Mouse (Mus musculus): ENCODE measurements at regions not wholly inside any gene's neighbourhood (a gene's known extent, or its start where the extent isn't known, plus 50 kb on each side); places are given as distances from the start of the nearest gene placed in this dataset.

DNA sequence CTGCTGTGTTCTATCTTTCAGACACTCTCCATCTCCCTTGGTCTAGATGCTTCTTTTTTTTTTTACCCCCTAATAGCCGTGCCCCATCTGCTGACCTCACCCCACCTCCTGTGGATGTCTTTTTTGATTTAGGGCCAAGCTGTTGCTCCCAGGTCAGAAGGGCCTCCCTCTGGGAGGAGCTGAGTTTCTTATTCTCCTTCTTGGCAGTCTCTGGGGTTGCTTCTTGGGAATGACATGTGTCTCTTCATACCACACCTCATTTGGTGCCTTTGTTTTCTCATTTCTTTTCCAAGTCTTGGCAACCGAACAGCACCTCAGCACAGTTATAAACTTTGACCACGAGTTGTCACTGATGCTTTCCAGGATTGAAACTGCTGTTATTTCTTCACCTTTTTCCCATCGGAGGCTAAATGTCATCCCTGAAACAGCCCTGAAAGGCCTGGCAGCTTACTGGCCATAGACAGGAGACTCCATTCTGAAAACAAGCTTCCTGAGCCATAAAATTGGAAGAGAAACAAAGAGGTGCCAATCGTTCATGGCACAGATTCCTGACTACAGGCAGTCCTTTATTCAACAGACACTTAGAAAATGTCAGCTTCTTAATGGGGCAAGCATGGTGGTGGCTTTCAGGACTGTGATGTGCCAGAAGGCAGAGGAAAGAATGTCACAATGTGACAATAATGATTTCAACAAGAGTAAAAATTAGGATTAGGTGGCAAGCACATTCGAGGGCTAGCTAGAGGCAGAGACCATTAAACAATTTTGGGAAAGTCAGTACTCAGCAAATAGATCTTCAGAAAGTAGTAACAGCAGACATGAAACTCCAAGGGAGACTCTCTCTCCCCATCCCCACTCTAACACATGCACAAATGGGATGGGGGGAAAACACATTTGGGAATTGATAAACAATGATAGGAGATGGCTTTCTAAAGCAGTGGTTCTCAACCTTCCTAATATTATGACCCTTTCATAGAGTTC is 197.1 kb upstream of the Arrdc4 start:
- ATAC-seq (ENCODE audit: low TSS enrichment), result no peak

DNA sequence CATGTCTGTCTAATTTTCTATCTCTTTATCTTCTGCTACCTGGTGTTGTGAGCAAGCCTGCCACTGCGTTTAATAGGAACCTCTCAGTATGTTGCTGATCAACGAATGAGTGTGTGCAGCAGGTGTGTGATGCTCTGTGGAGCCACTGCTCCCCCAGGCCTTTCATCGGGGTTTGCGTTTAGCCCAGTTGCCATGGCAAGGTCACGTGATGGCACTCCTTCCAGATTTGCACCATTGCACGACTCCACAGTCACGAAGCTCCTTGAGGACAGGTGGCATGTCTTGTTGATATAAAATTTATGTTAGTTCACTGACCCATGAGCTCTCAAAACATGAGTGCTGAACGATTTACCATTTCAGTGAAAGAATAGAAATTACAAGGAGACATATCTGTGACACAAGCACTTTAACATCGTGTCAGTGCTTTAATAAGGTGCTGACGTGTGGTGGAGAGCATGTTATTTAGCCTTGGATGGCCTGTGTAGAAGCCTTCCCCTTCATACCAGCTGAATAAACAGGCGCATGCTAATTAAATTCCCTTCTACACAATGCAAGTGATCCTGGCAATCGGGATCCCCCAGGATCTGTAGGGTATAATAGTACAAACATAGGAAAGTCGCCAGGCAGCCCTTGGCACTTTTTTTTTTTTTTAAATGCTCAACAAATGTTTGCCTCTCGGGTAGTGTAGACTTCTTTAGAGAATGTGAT is 181.7 kb upstream of the Arrdc4 start:
- ATAC-seq (ENCODE audit: low TSS enrichment), result no peak

DNA sequence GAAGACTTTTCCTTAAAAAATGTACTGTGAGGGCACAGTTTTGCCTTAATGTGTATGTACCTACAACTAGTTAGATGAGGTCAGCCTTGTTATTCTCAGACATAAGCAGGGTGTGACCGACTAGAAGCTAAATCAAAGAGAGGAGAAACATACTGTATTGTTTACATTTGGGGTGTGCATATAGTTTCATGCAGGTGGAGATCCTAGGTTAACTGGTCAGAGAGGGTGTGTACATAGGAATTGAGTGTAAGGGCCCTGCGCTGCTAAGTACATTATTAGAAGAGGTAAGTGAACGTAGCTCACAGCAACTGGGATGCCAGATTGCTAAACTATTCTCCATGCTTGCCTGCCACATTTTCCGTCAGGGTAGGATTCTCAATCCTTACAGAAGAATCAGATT is 180.6 kb upstream of the Arrdc4 start:
- ATAC-seq (ENCODE audit: low TSS enrichment), result no peak

DNA sequence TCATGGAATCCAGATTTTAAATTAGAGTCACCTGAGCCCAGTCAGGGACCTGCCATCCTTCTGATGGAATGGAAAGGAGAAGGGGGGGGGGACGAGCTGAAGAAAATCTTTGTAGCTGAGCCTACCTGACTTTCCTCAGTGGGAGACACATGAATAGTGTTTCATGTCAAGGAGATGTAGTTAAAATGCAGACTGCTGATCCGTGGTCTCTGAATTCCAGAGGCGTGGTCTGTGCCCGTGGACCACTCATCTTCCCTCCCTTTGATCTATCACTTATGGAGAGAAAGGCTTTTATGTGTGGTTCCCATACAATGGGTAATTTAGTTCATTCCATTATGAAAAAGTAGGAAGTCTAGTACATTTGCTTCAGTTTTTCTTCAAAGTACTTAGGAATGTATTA is 176.6 kb upstream of the Arrdc4 start:
- ATAC-seq (ENCODE audit: low TSS enrichment), result no peak

DNA sequence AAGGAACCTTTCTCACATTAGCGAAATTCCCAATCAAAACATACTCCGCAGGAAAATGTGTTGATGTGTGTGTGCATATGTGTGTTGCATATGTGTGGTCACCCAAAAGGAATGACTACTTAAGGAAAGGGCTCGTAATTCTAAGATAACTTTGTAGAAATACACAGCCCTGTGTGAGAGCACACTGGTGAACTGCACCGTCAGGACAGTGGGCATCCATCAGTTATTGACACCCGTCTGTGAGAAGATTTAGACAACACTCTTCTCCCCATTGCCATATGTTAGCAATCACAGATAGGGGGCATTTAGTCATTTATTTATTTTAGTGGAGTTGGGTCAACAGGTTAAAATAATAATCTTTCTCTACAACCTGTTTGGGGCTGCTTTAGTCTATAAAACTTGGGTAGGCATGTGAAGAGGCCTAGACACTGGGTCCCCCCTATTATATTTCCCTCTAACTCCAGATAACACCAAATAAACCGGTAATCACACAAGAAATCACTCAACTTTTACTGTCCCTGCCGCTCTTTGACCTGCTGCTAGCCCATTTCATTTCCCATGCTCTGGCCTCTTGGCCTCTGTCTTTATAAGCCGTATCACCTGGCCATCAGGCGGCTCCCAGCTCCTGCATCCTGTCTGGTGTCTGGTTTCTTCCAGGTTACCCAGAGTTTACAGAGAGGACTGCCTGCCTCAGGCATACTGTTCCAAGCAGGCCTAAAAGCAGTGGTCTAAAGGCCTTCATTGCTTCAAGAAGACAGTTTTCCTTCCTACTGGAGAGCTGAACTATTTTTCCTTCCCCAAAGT is 169.8 kb upstream of the Arrdc4 start:
- ATAC-seq (ENCODE audit: low TSS enrichment), result no peak

DNA sequence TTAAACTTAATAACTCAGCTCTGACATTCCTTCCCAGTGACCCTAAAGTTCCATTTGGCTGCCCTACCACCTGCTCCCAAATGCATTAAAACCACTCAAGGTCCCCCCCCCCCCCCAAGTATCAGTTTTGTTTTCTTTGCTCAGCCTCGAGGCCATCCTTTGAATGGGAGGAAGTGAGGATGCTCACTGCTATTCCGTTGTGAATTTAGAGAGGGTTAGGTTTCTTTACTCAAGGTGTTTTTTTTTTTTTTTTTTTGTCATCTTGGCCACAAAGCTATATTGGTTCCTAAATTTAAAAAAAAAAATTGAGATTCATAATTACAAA is 168.8 kb upstream of the Arrdc4 start:
- ATAC-seq (ENCODE audit: low TSS enrichment), result no peak

DNA sequence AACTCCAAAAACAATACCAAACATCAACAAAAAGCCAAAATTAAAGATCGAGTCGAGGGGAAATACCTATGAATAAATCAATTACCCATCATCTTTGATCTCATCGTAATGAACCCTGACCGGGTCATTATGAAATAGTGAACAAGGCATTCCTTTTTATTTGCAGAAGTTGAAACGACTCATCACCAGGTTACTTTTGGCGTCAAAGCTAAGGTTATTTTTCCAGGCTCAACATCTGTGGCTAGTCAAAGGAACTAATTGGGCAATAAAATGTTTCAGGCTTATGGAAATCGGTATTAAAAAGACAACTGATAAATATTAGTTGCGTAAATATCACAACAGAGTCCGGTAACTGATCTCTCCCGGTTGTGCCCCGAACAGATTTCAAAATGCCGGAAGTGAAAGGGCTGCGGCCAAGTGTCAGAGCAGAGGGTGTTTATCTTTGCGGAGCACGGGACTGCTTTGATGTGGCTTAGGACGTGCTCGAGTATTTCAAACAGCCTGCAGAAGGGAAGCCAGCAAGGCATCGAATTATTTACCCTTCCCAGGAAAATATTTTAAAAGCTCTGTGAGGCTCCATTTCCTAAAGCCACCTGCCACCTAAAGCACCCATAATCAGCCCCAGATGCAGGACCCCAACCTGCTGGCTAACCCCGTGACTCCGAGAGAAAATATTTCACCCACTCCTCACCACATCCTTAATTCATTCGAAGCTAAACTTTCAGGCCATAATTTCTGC is 168.3 kb upstream of the Arrdc4 start:
- ATAC-seq (ENCODE audit: low TSS enrichment), result no peak

DNA sequence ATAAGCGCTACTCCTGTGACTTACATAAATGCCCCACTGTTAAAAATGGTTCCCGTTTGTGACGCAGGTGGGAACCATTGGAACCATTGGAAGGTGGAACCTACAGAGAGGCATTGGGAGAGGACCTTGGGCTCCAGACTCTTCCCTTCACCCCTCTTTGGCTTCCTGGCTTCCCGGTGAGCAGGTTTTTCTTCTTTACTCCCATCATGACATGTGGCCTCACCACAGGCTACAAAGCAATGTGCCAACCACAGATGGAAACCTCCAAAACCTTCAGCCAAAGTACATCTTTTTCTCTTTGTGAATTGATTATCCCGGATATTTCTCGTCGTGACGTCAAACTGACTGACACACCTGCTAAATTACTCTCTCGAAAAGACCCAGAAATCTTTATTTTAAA is 166.9 kb upstream of the Arrdc4 start:
- ATAC-seq (ENCODE audit: low TSS enrichment), result no peak

DNA sequence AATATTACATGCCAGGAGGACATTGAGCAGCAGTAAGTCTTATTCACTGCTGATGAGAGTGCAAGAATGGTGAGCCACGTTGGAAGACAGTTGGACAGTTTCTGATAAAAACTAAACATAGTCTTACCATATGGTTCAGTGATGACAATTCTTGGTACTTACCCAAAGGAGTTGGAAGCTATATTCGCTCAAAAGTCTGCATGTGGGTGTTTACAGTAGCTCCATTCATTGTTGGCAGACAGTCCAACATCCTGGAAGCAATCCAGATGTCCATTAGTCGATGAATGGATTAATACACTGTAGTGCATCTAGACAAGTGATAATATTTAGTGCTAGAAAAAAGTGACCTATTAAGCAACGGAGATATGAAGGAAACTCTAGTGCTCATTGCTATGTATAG is 165.3 kb upstream of the Arrdc4 start:
- peak; percentile 95 for ATAC-seq (ENCODE audit: low TSS enrichment)

DNA sequence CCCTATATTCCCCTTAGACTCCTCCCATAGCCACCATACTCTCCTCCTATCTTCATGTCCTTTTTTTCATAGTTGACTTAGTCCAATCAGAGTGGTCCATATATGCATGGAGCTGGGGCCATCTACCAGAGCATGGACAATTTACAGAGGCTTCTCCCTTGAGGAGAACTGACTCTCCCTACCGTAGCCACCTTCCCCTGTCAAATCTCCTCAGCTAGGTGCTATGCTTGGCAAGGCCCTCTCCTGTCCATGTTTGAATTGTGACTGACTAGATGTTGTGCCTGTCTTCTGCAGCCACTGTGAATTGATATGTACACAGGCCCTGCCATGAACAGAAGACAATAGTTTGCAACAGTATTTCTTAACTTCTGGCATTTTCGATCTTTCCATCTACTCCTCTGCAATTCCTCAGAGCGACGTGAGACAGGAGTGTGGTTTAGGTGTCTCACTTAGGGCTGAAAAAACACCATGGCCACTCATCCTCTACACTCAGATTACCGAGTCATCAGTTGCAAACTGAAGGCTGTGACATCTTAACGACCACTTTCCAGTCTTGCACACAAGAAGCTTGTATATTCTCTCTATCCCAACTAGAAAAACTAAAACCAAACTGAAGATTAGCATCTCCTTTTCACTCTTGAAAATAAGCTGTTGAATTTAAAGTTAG is 163.1 kb upstream of the Arrdc4 start:
- ATAC-seq (ENCODE audit: low TSS enrichment), result no peak

DNA sequence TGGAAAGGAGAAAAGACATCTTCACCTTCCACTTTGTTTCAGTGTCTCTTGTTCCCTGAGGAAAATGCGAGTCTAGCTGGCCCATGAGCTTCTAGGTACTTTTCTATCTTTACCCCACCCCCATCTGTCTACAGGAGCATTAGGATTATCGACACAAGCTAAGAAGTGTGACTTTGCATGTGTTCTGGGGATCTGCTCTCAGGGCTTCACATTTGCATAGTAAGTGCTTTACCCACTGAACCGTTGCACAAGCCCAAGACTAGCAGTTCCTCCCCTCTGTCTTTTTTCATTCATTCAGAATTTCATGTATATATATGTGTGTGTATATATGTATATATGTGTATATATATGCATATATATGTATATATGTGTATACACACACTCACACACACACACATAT is 162.5 kb upstream of the Arrdc4 start:
- no peak for ATAC-seq (ENCODE audit: low TSS enrichment)

DNA sequence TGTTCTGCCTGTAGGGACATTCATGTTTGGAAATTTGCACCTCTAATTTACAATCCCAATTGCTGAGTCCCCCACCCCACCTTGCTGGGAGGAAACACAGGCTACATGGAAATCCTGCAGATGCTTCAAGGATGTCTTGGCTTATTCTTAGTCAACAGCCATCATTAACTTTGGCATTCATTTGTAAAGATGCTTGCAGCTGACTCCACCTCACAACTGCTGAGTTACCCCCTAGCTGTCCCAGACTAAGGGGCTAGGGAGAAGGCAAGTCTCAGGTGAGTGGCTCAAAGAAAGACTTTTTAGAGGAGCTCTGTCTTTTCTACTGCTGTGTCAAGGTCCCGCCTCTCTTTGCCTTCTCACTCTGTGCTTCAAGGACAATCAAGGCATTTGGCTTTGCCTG is 160.7 kb upstream of the Arrdc4 start:
- ATAC-seq (ENCODE audit: low TSS enrichment), result no peak

DNA sequence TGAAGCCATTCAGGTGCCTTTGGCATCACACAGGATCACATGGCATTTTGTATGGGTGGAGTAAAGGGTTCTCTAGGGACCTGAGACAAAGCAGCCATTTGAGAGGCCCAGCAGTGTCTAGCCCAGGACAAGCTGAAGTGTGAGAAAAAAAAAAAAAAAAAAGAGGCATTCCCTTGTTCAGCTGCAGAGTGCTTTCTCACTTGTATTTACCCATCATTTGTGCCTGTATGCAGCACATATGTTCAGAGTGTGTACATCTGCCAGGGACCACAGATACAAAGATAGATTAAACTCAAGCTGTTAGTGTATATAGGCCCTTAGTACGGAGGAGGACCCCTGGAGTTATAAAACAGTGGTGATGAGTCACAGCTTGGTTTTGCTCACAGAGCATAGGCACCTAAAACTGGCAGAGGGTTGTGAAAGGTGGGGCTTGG is 159.4 kb upstream of the Arrdc4 start:
- peak; percentile 83 for ATAC-seq (ENCODE audit: low TSS enrichment)

DNA sequence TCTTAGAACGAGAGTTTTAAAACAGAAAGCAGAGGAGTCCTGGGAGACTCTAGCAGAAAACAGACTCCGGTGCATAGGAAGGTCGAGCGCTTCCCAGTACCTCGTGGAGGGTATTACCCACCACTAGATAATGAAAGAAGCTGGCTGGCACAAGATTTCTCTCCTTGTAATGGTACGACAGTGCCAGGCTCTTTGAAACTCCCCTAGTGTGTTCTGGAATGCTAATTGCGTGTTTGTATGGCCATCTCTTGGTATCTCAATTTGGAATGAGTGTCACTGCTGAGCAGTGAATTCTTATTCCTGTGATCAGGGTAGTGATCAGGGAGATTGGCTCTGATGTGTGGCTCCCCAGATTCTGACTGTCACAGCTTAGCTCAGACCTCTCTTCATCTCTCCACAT is 158.8 kb upstream of the Arrdc4 start:
- ATAC-seq (ENCODE audit: low TSS enrichment), result 0 out of 2 replicates have a peak, but pooled peaks have one; percentile 7

DNA sequence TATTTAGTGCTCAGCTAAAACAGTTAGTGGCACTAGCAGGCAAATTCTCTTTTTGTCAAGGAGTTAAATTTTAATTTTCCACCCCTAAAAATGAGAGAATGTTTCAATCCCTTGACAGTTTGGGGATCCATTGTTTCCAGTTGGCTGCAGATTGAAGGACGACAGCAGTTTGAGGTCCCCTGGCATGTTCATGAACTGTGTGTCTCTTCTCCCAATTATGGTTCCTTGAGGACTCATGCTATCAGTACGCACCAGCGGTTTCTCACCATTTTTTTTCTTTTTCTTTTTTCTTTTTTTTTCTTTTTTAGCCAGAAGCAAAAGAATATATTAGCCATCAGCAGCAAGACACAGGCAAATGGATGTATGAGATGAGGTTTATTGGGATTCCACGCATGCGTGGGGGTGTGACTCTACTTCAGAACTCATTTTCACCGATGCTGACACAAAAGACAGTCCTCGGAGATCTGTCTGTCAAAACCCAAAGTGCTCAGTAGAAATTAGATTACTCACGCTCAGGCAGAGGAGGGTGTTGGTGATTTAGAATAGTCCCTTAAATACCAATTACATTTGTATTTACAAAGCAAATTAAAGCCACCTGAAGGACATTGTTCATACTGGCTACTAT is 157.8 kb upstream of the Arrdc4 start:
- no peak for ATAC-seq (ENCODE audit: low TSS enrichment)

DNA sequence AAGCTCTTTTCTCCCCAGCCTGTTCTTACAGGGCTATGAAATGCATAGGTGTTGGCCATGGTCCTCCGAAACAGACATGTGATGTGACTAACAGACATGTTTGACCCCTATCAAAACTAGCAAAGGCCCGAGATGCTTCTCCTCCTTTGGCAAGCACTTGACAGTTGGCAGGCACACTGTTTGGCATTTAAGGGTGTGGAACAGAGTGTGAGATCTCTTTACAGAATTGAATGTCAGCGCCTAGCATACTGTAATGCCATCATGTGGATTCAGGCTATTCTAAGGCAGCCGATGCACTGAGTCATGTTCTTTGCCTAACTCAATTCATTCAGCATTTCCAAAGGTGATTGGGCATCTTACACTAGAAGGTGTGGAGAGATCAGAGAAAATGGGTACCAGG is 156.8 kb upstream of the Arrdc4 start:
- ATAC-seq (ENCODE audit: low TSS enrichment), result peak; percentile 72

DNA sequence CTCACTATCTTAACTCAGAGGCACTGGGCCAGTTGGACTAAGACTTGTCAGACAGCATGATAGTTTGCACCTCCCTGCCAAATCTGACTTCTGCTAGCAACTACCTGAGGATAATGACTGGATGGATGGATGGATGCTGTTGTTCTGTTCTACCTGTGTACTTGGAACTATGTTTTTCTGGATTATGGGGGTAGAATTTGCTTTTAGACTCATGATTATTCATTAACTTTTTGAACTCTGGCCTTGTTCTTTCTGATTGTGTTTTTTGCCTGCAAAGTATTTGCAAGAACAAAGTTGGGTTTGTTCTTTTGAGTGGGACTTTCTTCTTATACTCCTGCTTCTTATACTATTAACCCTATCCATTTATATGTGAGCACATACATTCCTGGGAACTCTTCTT is 137.1 kb upstream of the Arrdc4 start:
- ATAC-seq (ENCODE audit: low TSS enrichment), result no peak

DNA sequence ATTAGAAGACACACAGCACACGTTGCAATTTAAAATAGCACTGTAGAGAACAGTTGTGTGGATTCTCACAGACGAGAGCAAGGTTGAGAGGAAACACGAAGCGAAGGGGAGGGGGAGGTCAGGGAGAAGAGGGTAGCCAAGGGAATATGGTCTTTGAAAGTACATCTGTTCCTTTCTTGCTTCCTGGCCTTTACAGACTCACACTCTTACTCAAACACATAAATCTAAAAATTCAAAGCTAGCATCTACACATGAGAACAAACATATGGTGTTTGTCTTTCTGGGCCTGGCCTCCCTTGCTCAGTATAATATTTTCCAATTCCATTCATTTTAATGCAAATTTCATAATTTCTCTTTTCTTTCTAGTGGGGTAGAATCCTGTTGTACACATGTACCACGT is 124.0 kb upstream of the Arrdc4 start:
- no peak for ATAC-seq (ENCODE audit: low TSS enrichment)

DNA sequence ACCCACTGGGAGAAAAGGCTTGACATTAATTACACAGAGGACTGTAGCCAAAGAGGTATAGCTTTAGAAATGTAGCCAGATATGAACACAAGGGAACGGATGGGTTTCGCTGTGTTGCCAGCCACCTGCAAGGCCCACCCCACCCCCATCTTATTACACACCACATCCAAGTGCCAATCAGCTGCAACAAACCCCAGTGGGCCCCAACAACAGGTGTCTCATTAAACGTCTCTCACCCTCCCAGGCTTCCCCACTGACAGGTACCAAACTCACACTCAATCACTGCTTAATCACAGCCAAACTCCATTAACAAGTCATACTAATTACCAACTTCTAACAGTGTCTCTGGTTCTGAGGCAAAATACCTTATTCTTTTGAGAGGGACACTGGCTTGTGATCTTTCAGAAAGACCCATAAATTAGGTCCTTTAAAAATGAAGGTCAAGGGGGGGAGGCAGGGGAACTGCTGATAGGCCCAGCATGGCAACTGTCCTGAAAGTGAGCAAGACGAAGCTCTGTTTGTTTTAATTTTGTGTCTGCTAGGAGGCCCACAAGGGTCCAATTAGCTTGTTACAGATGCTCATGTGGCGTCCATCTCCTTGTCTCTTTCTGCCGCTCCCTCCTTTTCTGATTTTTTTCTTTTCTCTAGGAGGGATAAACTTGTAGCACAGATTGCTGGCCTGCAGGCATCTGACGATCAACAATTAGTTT is 115.4 kb upstream of the Arrdc4 start:
- no peak for ATAC-seq (ENCODE audit: low TSS enrichment)
